Mouse (Mus musculus) Patski (cell line): Measurements from ENCODE around the gene Cux1. TPM values are rescaled to one million over a fixed set of nuclear protein-coding genes. Genes with fewer than 3 reads are reported as not detected.

Source experiments
- ATAC-seq: fragments of 100-300 bp; one replicate; pipeline ENCODE4 v1.8.0; 2021
- CTCF ChIA-PET: fragments of 350-600 bp; sonication (Branson Sonifier 250); formaldehyde crosslinking; loops from one replicate; lab custom pipeline; 2022; ENCODE audit warnings: inconsistent platforms; lab: Charles Lee
- POLR2A ChIA-PET: fragments of 350-600 bp; sonication (Branson Sonifier 250); formaldehyde crosslinking; loops from one replicate; lab custom pipeline; 2022; ENCODE audit warnings: antibody characterized with exemption, inconsistent platforms; lab: Charles Lee
- DNase-seq: peaks from one replicate; pipeline ENCODE4 v3.0.0-alpha.2; 2011; ENCODE audit warnings: low read depth, low spot score
- H3K27me3 ChIP-seq: fragments of 371-371 bp; one replicate; pipeline ENCODE4 v1.5.1; 2021
- CTCF ChIP-seq: fragments of 100-300 bp; IDR thresholded peaks from one replicate; pipeline ENCODE4 v1.5.1; 2021
- in situ Hi-C: fragments of 300-500 bp; cut with MboI; formaldehyde crosslinking; loops from 3 replicates; pipeline ENCODE4 v1.11.1; 2018; ENCODE audit warnings: low pct_unique_long_range_greater_than_20kb, mixed read lengths
- polyA plus RNA-seq: library from polyadenylated mRNA; unstranded; gene quantifications from one replicate; pipeline ENCODE4 v1.2.3, GENCODE M21; 2021

Gene Cux1
- polyA plus RNA-seq, 1 experiment from 2014 or later = 166 TPM

DNA sequence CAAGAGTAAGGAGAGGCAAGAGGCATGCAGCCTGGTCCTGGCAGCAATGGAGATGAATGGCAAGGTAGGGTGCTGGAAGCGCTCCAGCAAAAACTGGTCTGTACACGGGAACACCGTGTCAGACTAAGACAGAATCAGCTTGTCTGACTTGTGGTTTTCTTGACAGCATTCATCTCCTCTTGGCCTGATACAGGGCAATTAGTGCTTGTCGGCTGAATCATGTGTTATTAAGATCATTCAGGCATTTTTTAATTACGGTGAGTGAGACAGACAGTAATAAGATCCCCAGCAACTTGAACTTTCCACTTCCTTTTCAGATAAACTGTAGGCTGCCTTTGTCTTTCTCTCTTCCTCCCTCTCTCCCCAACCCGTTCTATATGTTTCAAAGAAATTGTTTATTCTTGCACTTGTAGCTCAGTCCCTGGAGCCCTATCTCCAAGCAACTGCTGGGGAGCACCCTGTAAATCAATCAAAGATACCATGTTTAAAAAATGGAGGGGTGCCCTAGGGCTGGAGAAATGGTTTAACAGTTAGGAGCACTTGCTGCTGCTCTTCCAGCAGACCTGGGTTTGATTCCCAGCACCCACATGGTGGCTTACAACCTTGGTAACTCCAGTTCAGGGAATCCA lies 53.1 kb downstream of the Cux1 start:
- in situ Hi-C loops = no loop called here
- CTCF ChIA-PET = interaction anchor here (0.6 to 1.7 kb wide), 2 partner anchors 18 to 36 kb away, joined by 3 to 4 read pairs; no protein-coding TSS in a partner anchor
- peak; percentile 49 for ATAC-seq

DNA sequence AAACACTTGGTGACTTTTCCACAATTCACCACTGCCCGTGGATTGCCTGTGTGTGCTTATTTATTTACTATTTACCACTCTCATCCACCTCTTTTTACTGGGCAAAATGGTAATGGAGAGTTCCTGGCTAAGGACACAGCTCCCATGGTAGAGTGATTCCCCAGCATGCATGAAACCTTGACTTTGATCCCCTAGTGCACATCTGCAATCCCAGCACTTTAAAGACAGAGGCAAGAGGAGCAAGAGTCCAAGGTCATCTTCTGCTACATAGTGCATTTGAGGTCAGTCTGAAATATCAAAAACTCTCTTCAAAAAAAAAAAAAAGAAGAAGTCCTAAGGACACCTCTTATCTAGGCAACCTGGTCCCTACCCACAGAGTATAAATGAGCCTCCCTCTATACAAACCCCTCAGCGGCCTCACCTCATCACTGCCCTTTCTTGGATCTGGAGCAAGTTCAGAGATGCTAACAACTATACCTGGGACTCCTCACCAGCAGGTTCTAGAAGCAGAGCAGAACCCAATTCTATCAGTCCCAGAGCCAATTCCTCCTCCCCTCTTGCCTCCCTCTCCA lies 55.1 kb downstream of the Cux1 start:
- CTCF ChIA-PET = no interaction called here
- POLR2A ChIA-PET = interaction anchor here (1.2 kb wide), 1 partner anchor 11 kb away, joined by 6 read pairs; no protein-coding TSS in a partner anchor
- H3K27me3 ChIP-seq = no peaks in the 10 kb centered on the region
- DNase-seq (no peak), ATAC-seq (no peak)
- TF ChIP-seq CTCF = no peak
- in situ Hi-C loops = no loop called here

More for the DNA sequence above, 53.1 kb downstream of the Cux1 start:
- POLR2A ChIA-PET = interaction anchor here (0.7 to 1.2 kb wide), 2 partner anchors 18 to 52 kb away, joined by 3 to 5 read pairs; no protein-coding TSS in a partner anchor
- no peaks in the 10 kb centered on the region for H3K27me3 ChIP-seq
- TF ChIP-seq CTCF = peak; percentile 19
- peak; percentile 93 for DNase-seq

DNA sequence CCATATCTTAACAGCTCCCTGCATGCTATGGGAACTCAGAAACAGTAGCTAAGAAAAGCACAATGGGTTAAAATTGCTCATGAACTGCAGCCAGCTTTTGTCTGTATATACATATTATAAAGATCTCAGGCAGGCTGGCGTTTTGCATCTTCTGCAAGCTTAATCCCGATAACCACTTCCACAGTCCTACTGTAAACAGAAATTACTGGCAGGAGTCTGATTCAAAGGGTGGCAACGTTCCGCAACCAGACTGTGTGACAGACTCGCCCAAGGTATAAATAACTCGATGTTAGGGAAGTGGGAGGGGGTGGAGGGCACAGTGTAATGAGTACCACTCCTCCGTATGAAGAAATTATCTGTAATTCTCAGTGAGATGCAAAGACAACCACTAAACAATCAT lies 55.9 kb downstream of the Cux1 start:
- TF ChIP-seq CTCF = no peak
- POLR2A ChIA-PET = interaction anchor here (0.7 to 1.2 kb wide), 8 partner anchors 9 to 127 kb away, joined by 3 to 6 read pairs (median 4); no protein-coding TSS in a partner anchor
- DNase-seq = no peak
- in situ Hi-C loops = no loop called here
- ATAC-seq = no peak
- CTCF ChIA-PET = interaction anchor here (1.0 to 1.2 kb wide), 2 partner anchors 10 to 35 kb away, joined by 4 to 5 read pairs; no protein-coding TSS in a partner anchor
- no peaks in the 10 kb centered on the region for H3K27me3 ChIP-seq

DNA sequence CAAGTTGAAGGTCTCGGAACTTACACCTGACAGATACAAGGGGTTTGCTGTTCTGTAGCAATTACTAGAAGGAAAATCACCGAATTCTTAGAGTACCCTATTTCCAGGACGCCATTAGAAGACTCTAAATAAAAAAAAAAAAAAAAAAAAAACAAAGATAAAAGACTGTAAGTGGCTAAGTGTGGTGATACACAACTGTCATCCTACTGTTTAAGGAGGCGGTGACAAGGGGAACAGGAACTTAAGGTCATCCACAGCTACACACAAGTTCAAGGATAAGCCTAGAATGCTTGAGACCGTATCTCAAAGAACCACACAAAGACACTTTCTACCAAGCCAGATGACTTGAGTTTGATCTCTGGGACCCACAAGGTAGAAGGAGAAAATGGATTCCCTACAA lies 56.7 kb downstream of the Cux1 start:
- ChIA-PET CTCF (interaction anchor here (1.2 kb wide), 1 partner anchor 36 kb away, joined by 5 read pairs; no protein-coding TSS in a partner anchor), POLR2A (interaction anchor here (0.7 to 1.1 kb wide), 5 partner anchors 23 to 126 kb away, joined by 3 to 6 read pairs (median 4); no protein-coding TSS in a partner anchor)
- no peak for DNase-seq
- TF ChIP-seq CTCF = no peak
- in situ Hi-C loops = no loop called here
- ATAC-seq = no peak
- no peaks in the 10 kb centered on the region for H3K27me3 ChIP-seq

DNA sequence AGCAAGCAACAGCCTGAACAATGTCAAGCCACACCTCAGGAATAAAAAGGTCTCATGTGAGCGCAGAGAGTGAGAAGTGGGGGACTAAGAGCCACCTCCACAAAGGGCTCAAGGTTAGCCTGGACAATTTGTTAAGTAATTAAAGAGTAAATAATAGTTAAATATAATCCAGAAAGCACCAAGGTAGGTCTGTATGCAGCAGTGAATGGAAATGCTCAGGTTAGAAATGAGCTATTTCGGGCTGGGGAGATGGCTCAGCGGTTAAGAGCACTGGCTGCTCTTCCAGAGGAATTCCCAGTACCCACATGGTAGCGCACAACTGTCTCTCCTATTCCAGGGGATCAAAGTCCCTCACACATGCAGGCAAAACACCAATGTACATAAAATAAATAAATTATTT lies 59.7 kb downstream of the Cux1 start:
- CTCF ChIA-PET = no interaction called here
- DNase-seq = no peak
- ATAC-seq = no peak
- TF ChIP-seq CTCF = no peak
- H3K27me3 ChIP-seq = no peaks in the 10 kb centered on the region
- POLR2A ChIA-PET = no interaction called here
- in situ Hi-C loops = no loop called here

GRCm38 (mm10) chr5:136506262-136506661 lies 61.0 kb downstream of the Cux1 start:
- DNase-seq (no peak), ATAC-seq (no peak)
- CTCF ChIA-PET = no interaction called here
- no peaks in the 10 kb centered on the region for H3K27me3 ChIP-seq
- in situ Hi-C loops = no loop called here
- TF ChIP-seq CTCF = no peak
- POLR2A ChIA-PET = no interaction called here

- H3K27me3 ChIP-seq = no peaks in the 10 kb centered on the region
- ChIA-PET CTCF (interaction anchor here (0.8 to 1.7 kb wide), 4 partner anchors 9 to 96 kb away, joined by 3 to 5 read pairs (median 4); no protein-coding TSS in a partner anchor), POLR2A (interaction anchor here (0.6 to 1.3 kb wide), 2 partner anchors 20 to 178 kb away, joined by 3 to 5 read pairs; no protein-coding TSS in a partner anchor)
- TF ChIP-seq CTCF = no peak
- ATAC-seq (no peak), DNase-seq (no peak)
- in situ Hi-C loops = no loop called here
Measured at GRCm38 (mm10) chr5:136502491-136503086, 64.7 kb downstream of the Cux1 start.

- no peak for TF ChIP-seq CTCF
- DNase-seq (peak; percentile 64), ATAC-seq (peak; percentile 46)
- no peaks in the 10 kb centered on the region for H3K27me3 ChIP-seq
- ChIA-PET POLR2A (interaction anchor here (1.2 kb wide), 1 partner anchor 11 kb away, joined by 6 read pairs; no protein-coding TSS in a partner anchor), CTCF (interaction anchor here (1.0 to 1.7 kb wide), 5 partner anchors 11 to 36 kb away, joined by 4 to 5 read pairs (median 4); no protein-coding TSS in a partner anchor)
- in situ Hi-C loops = no loop called here
Measured at GRCm38 (mm10) chr5:136500307-136500871, 66.9 kb downstream of the Cux1 start.

DNA sequence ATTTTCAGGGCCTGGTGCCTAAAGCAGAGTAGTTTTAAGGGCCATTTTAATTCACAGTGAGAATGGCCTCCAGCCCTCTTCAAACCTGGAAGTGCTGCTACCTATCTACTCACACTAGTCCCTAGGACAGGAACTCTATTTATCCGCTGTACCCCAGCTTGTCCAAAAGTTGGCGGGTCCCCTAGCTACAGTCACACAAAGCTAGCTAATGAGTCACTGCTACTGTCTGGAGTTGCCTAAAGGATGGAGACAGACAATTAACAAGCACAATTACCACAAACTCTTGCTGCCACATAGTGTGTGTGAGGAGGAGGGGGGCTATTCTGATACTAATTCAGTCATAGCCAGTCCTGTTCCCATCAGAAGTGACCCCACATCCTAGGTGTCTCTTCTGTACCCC lies 68.0 kb downstream of the Cux1 start:
- DNase-seq (no peak), ATAC-seq (peak; percentile 15)
- no peaks in the 10 kb centered on the region for H3K27me3 ChIP-seq
- CTCF ChIA-PET = interaction anchor here (0.8 to 1.9 kb wide), 5 partner anchors 9 to 63 kb away, joined by 3 to 7 read pairs (median 4); no protein-coding TSS in a partner anchor
- POLR2A ChIA-PET = interaction anchor here (0.6 to 1.0 kb wide), 3 partner anchors 19 to 67 kb away, joined by 3 read pairs; no protein-coding TSS in a partner anchor
- in situ Hi-C loops = no loop called here
- no peak for TF ChIP-seq CTCF

GRCm38 (mm10) chr5:136498741-136499140 lies 68.5 kb downstream of the Cux1 start:
- no peak for TF ChIP-seq CTCF
- H3K27me3 ChIP-seq = no peaks in the 10 kb centered on the region
- CTCF ChIA-PET = interaction anchor here (0.8 to 1.9 kb wide), 4 partner anchors 8 to 64 kb away, joined by 3 to 7 read pairs (median 4); no protein-coding TSS in a partner anchor
- in situ Hi-C loops = no loop called here
- DNase-seq (no peak), ATAC-seq (no peak)
- POLR2A ChIA-PET = interaction anchor here (0.9 to 1.0 kb wide), 2 partner anchors 19 to 67 kb away, joined by 3 read pairs; no protein-coding TSS in a partner anchor
